Mouse (Mus musculus): Measurements from ENCODE around the gene Strn3. TPM values are rescaled to one million over a fixed set of nuclear protein-coding genes. Genes with fewer than 3 reads are reported as not detected.

Gene Strn3
- total and polyA plus RNA-seq, 2 experiments from 2014 or later: 28.3 to 57.0 TPM

DNA sequence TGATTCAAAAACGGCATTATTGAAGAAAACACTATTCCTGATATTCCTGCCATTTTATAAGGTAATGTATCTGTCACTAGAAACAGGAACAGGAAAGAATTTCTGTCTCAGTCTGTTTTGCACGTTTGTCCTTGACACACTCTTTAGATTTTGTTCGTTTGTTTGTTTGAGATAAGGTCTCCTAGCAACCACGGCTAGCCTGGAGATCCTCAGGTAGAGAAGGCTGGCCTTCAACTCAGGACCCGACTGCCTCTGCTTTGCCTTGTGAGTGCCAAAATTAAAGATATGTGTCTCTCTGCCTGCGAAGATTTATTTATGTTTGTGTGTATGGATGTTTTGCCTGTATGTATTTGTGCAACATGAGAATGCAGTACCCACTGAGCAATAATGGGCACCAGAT, 49.8 kb downstream of the Strn3 start:
- Histone ChIP-seq H3K36me3 (ENCODE audit: insufficient read depth, low read length) (no peaks in the 10 kb centered on the region), H3K27ac (ENCODE audit: low read depth, low read length) (no peak overlapping the region), H3K4me1 (ENCODE audit: insufficient read depth, low read length) (no peaks in the 10 kb centered on the region), H3K27me3 (ENCODE audit: insufficient read depth, low read length) (no peaks in the 10 kb centered on the region), H3K4me2 (ENCODE audit: low read depth, low read length, poor library complexity, severe bottlenecking) (no peak overlapping the region), H3K4me3 (ENCODE audit: low read depth, low read length) (no peak overlapping the region), H3K9me3 (ENCODE audit: low read length) (no peaks in the 10 kb centered on the region), H3K9ac (replicated peaks; ENCODE audit: low read length, poor library complexity, severe bottlenecking) (no peak overlapping the region)
- 76% methylated on average over 6 of the region's 6 CpGs for WGBS
- ATAC-seq (ENCODE audit: low FRiP score) (no peak), DNase-seq (ENCODE audit: low spot score) (no peak)
- TF ChIP-seq CTCF (IDR thresholded peaks at IDR 0.05): no peak

DNA sequence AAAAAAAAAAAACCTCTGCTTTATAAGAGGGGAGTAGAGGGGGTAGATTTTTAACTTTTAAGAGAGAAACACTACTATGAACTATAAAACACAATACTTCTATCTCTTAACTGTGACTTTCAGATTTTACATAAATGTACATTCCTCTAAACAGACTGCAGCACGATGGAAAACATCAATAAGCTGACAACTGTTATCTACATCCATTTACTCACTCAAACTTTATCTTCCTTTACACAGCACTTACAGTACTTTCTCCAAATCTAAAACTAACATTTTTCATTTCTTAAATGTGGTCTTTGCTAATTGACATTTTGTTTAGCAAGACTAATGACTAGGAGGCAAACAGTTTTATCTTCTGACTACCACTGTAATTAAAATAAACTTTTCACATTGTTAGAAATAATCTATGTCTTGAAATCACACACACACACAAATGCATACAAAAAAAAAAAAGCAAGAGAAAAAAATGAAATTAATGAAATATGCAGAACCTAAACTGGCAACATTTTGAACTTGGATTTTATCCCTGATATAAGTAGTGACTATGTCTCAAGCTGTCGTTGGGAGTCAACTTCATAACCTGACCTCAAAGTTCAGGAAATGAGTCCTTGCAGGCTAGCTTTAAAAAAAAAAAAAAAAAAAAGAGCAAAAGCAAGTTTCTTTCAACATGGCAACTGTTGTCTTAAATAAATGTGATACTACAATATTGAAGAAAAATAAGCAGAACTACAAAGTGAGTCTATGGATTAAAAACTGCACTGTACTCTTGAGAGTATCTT, 54.8 kb downstream of the Strn3 start:
- Histone ChIP-seq H3K27me3 (ENCODE audit: insufficient read depth, low read length) (no peaks in the 10 kb centered on the region), H3K4me1 (ENCODE audit: insufficient read depth, low read length) (no peaks in the 10 kb centered on the region), H3K4me3 (ENCODE audit: low read depth, low read length) (no peak overlapping the region), H3K27ac (ENCODE audit: low read depth, low read length) (no peak overlapping the region), H3K9me3 (ENCODE audit: low read length) (no peaks in the 10 kb centered on the region), H3K9ac (replicated peaks; ENCODE audit: low read length, poor library complexity, severe bottlenecking) (no peak overlapping the region), H3K36me3 (ENCODE audit: insufficient read depth, low read length) (no peaks in the 10 kb centered on the region), H3K4me2 (ENCODE audit: low read depth, low read length, poor library complexity, severe bottlenecking) (no peak overlapping the region)
- ATAC-seq (ENCODE audit: low FRiP score) (no peak), DNase-seq (ENCODE audit: low spot score) (no peak)
- TF ChIP-seq CTCF (IDR thresholded peaks at IDR 0.05): no peak
- WGBS: 77% methylated on average over 2 of the region's 2 CpGs

DNA sequence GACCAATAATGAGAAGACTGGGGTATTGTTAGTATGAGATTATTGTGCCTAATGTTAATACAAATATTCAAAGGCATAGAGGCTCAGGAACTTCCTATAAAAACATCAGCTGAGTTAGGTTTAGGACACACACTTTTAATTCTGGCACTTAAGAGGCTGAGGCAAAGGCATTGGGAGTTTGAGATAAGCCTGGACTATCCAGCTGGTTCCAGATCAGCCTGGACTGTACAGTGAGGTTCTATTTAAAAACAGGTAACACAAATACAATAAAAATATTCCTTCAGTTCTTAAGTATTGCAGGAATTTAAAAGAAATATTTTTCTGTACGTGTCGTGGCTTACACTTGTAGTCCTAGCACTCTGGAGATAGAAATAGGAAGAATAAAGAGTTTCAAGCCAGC, 55.4 kb downstream of the Strn3 start:
- Histone ChIP-seq H3K27ac (ENCODE audit: low read depth, low read length) (no peak overlapping the region), H3K9me3 (ENCODE audit: low read length) (no peaks in the 10 kb centered on the region), H3K4me1 (ENCODE audit: insufficient read depth, low read length) (no peaks in the 10 kb centered on the region), H3K27me3 (ENCODE audit: insufficient read depth, low read length) (no peaks in the 10 kb centered on the region), H3K4me2 (ENCODE audit: low read depth, low read length, poor library complexity, severe bottlenecking) (no peak overlapping the region), H3K36me3 (ENCODE audit: insufficient read depth, low read length) (no peaks in the 10 kb centered on the region), H3K9ac (replicated peaks; ENCODE audit: low read length, poor library complexity, severe bottlenecking) (no peak overlapping the region), H3K4me3 (ENCODE audit: low read depth, low read length) (no peak overlapping the region)
- no peak for ATAC-seq (ENCODE audit: low FRiP score)
- no peak for DNase-seq (ENCODE audit: low spot score)
- TF ChIP-seq CTCF (IDR thresholded peaks at IDR 0.05): no peak
- WGBS: 84% methylated on average over 2 of the region's 2 CpGs

DNA sequence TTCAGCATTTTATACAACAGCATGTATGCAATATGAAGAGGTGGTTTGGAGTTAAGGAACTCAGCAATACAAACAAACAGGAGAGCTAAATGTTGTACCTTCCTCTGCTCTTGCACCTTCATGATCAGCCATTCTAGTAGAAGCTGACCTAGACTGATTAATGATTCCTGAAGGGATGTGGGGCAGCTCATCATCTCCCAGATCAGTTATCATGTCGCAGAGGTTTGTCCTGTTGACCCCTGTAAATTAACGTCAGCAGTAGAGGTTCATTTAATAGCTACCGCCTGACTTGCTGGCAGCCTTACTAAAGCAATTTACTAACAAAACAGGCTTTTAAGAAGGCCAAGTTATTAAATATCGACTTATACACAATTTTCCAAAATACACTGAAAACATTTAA, 58.2 kb downstream of the Strn3 start:
- no peak for TF ChIP-seq CTCF (IDR thresholded peaks at IDR 0.05)
- H3K27me3 ChIP-seq (ENCODE audit: insufficient read depth, low read length): no peaks in the 10 kb centered on the region
- H3K4me2 ChIP-seq (ENCODE audit: low read depth, low read length, poor library complexity, severe bottlenecking): no peak overlapping the region
- H3K27ac ChIP-seq (ENCODE audit: low read depth, low read length): no peak overlapping the region
- H3K9me3 ChIP-seq (ENCODE audit: low read length): no peaks in the 10 kb centered on the region
- 88% methylated on average over 4 of the region's 4 CpGs for WGBS
- ATAC-seq (ENCODE audit: low FRiP score): no peak
- no peak for DNase-seq (ENCODE audit: low spot score)
- H3K36me3 ChIP-seq (ENCODE audit: insufficient read depth, low read length): no peaks in the 10 kb centered on the region
- H3K4me3 ChIP-seq (ENCODE audit: low read depth, low read length): no peak overlapping the region
- no peaks in the 10 kb centered on the region for H3K4me1 ChIP-seq (ENCODE audit: insufficient read depth, low read length)
- no peak overlapping the region for H3K9ac ChIP-seq (replicated peaks; ENCODE audit: low read length, poor library complexity, severe bottlenecking)

DNA sequence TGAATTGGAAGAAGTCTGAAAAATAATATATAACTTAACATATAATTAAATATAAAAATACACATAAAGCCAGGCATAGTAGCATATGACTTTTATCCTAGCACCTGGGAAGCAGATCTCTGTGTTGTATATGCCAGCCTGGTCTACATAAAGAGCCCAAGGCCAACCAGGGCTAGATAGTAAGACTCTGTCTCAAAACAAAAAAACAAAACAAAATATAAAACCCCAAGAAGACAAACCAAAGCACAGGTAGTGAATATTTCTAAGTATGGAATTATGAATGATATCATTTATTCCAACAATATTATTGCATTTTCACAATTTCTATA, 68.4 kb downstream of the Strn3 start:
- no peak overlapping the region for H3K4me3 ChIP-seq (ENCODE audit: low read depth, low read length)
- no peaks in the 10 kb centered on the region for H3K9me3 ChIP-seq (ENCODE audit: low read length)
- DNase-seq (ENCODE audit: low spot score) (no peak), ATAC-seq (ENCODE audit: low FRiP score) (peak; percentile 44; the same call in 1 of the 2 replicates)
- H3K4me1 ChIP-seq (ENCODE audit: insufficient read depth, low read length): no peaks in the 10 kb centered on the region
- no peak overlapping the region for H3K9ac ChIP-seq (replicated peaks; ENCODE audit: low read length, poor library complexity, severe bottlenecking)
- H3K4me2 ChIP-seq (ENCODE audit: low read depth, low read length, poor library complexity, severe bottlenecking): no peak overlapping the region
- 0 out of 2 replicates have a peak, but pooled peaks cover 4% of the 10 kb centered on the region for H3K36me3 ChIP-seq (ENCODE audit: insufficient read depth, low read length)
- H3K27me3 ChIP-seq (ENCODE audit: insufficient read depth, low read length): no peaks in the 10 kb centered on the region
- TF ChIP-seq CTCF (IDR thresholded peaks at IDR 0.05): no peak
- no peak overlapping the region for H3K27ac ChIP-seq (ENCODE audit: low read depth, low read length)

DNA sequence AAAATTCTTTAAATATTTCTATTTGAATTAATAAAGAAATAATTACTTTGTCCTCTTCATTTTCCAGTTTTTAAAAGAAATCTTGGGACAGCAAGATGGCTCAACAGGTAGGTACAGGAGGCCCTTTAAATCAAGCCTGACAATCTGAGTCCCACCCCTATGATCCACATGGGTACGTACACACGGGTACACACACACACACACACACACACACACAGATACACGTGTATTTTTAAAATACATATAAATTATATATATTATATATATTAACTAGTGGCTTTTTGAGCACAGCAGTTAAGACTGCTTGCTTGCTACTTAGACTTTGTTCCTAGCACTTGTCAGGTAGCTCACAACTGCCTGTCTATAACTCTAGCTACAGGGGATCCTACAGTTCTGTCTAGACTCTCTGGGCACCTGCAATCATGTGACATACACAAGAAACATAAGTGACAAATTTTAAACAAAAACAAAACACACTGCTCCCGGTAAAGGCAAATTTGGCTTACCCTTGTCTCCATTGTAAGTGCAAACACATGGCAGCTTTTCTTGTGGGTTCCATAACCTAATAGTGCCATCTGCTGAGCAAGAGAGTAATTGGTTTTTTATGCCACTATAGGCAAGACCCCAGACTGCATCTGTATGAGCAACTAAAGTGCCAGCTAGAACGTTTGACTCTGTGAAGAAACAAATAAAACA, 68.9 kb downstream of the Strn3 start:
- TF ChIP-seq CTCF (IDR thresholded peaks at IDR 0.05): peak; percentile 77
- Histone ChIP-seq H3K4me2 (ENCODE audit: low read depth, low read length, poor library complexity, severe bottlenecking) (no peak overlapping the region), H3K27me3 (ENCODE audit: insufficient read depth, low read length) (no peaks in the 10 kb centered on the region), H3K36me3 (ENCODE audit: insufficient read depth, low read length) (0 out of 2 replicates have a peak, but pooled peaks cover 4% of the 10 kb centered on the region), H3K4me1 (ENCODE audit: insufficient read depth, low read length) (no peaks in the 10 kb centered on the region), H3K4me3 (ENCODE audit: low read depth, low read length) (no peak overlapping the region), H3K9me3 (ENCODE audit: low read length) (no peaks in the 10 kb centered on the region), H3K27ac (ENCODE audit: low read depth, low read length) (no peak overlapping the region), H3K9ac (replicated peaks; ENCODE audit: low read length, poor library complexity, severe bottlenecking) (no peak overlapping the region)
- 72% methylated on average over 5 of the region's 5 CpGs for WGBS
- ATAC-seq (ENCODE audit: low FRiP score): peak; percentile 80; the same call in 1 of the 2 replicates
- peak; percentile 68 for DNase-seq (ENCODE audit: low spot score)
